Mouse (Mus musculus): ENCODE results near the gene Cd59b.

DNA sequence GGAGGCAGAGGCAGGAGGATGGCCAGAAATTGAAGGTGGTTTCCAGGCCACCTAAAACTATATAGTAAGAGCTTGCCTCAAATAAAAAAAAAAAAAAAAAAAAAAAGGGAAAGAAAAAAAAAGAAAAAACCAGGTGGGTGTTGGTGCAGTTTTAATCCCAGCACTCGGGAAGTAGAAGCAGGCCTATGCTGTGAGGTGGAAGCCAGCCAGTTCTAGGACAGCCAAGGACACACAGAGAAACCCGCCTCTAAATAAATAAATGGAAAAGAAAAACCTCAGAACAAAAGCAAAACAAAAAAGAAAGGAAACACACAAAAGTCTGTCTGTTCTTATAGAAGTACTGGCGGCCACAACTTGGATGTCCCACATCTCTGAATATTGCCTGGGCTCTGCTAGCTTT is 45.2 kb downstream of the Cd59b start:
- no peak for TF ChIP-seq CTCF (conservative IDR thresholded peaks at IDR 0.05; ENCODE audit: insufficient read depth, insufficient read length, low read depth, low read length)
- TF ChIP-seq POLR2A (IDR thresholded peaks at IDR 0.05; ENCODE audit: low read depth, low read length): no peak
